Mouse (Mus musculus) intestine, embryonic 15.5 days (tissue): ENCODE measurements at regions not wholly inside any gene's neighbourhood (a gene's known extent, or its start where the extent isn't known, plus 50 kb on each side); places are given as distances from the start of the nearest gene placed in this dataset.
"Not testable (repeated sequence)": the region's sequence is repeated elsewhere in the genome, so short reads cannot be mapped to it uniquely, and the experiment has no call there.

Source experiments
- ATAC-seq: fragments of 200-750 bp; cut with Nextera tagmentation; 2 replicates; pipeline ENCODE4 v1.8.0; 2017; ENCODE audit warnings: moderate TSS enrichment, moderate library complexity
- H3K27ac ChIP-seq: fragments of 300-500 bp; sonication (generic); 2 replicates; pipeline ENCODE4 v1.5.1; 2015; ENCODE audit warnings: mild to moderate bottlenecking, inconsistent platforms
- H3K27me3 ChIP-seq: fragments of 300-500 bp; sonication (generic); replicated peaks from 2 replicates; pipeline ENCODE4 v1.6.1; 2015; ENCODE audit warnings: inconsistent platforms
- H3K36me3 ChIP-seq: fragments of 300-500 bp; sonication (generic); 2 replicates; pipeline ENCODE4 v1.6.1; 2015; ENCODE audit warnings: inconsistent platforms
- H3K4me1 ChIP-seq: fragments of 300-500 bp; sonication (generic); replicated peaks from 2 replicates; pipeline ENCODE4 v1.6.1; 2015; ENCODE audit warnings: inconsistent platforms
- H3K4me2 ChIP-seq: fragments of 300-500 bp; sonication (generic); replicated peaks from 2 replicates; pipeline ENCODE4 v1.6.1; 2015; ENCODE audit warnings: mild to moderate bottlenecking, inconsistent platforms
- H3K4me3 ChIP-seq: fragments of 300-500 bp; sonication (generic); replicated peaks from 2 replicates; pipeline ENCODE4 v1.5.1; 2015; ENCODE audit warnings: inconsistent platforms
- H3K9ac ChIP-seq: fragments of 300-500 bp; sonication (generic); 2 replicates; pipeline ENCODE4 v1.6.1; 2015; ENCODE audit warnings: inconsistent platforms
- H3K9me3 ChIP-seq: fragments of 300-500 bp; sonication (generic); 2 replicates; pipeline ENCODE4 v1.6.1; 2016; ENCODE audit warnings: inconsistent platforms
- WGBS: fragments of 180-500 bp; shearing (Covaris S2); methylation state at CpG from one replicate; pipeline ENCODE4 v1.1.7; 2015; 5-methylcytosine and 5-hydroxymethylcytosine counted together

- ATAC-seq = no peak
Measured at GRCm38 (mm10) chr8:112283316-112283715, 268.5 kb upstream of the Gm6793 start.

GRCm38 (mm10) chr8:112269598-112269997, 254.8 kb upstream of the Gm6793 start:
- no peaks in the 10 kb centered on the region for H3K27me3 ChIP-seq
- H3K4me3 ChIP-seq = no peak overlapping the region
- H3K9me3 ChIP-seq = no peaks in the 10 kb centered on the region
- no peak overlapping the region for H3K27ac ChIP-seq
- H3K4me2 ChIP-seq = no peak overlapping the region
- no peaks in the 10 kb centered on the region for H3K4me1 ChIP-seq
- H3K9ac ChIP-seq = no peak overlapping the region
- ATAC-seq = no peak
- 69% methylated on average over 5 of the region's 5 CpGs for WGBS
- H3K36me3 ChIP-seq = no peaks in the 10 kb centered on the region

More at GRCm38 (mm10) chr8:112283316-112283715, 268.5 kb upstream of the Gm6793 start:
- no peaks in the 10 kb centered on the region for H3K27me3 ChIP-seq
- no peaks in the 10 kb centered on the region for H3K4me1 ChIP-seq
- no peak overlapping the region for H3K4me2 ChIP-seq
- H3K4me3 ChIP-seq = no peak overlapping the region
- H3K9me3 ChIP-seq = no peaks in the 10 kb centered on the region
- 85% methylated on average over 6 of the region's 6 CpGs for WGBS
- no peaks in the 10 kb centered on the region for H3K36me3 ChIP-seq
- no peak overlapping the region for H3K27ac ChIP-seq
- H3K9ac ChIP-seq = no peak overlapping the region

GRCm38 (mm10) chr8:112269214-112269566, 254.4 kb upstream of the Gm6793 start:
- Histone ChIP-seq H3K9ac (no peak overlapping the region), H3K4me2 (no peak overlapping the region), H3K36me3 (no peaks in the 10 kb centered on the region), H3K27ac (no peak overlapping the region), H3K4me1 (no peaks in the 10 kb centered on the region), H3K9me3 (no peaks in the 10 kb centered on the region), H3K27me3 (no peaks in the 10 kb centered on the region), H3K4me3 (no peak overlapping the region)
- no peak for ATAC-seq
- WGBS = 68% methylated on average over 8 of the region's 8 CpGs

GRCm38 (mm10) chr8:112268544-112269213, 253.8 kb upstream of the Gm6793 start:
- no peaks in the 10 kb centered on the region for H3K4me1 ChIP-seq
- H3K27me3 ChIP-seq = no peaks in the 10 kb centered on the region
- no peaks in the 10 kb centered on the region for H3K9me3 ChIP-seq
- H3K27ac ChIP-seq = no peak overlapping the region
- no peak overlapping the region for H3K4me3 ChIP-seq
- H3K4me2 ChIP-seq = no peak overlapping the region
- ATAC-seq = no peak
- WGBS = 78% methylated on average over 9 of the region's 9 CpGs
- no peak overlapping the region for H3K9ac ChIP-seq
- no peaks in the 10 kb centered on the region for H3K36me3 ChIP-seq

- Histone ChIP-seq H3K27ac (no peak overlapping the region), H3K36me3 (no peaks in the 10 kb centered on the region), H3K9me3 (no peaks in the 10 kb centered on the region), H3K4me3 (no peak overlapping the region), H3K9ac (no peak overlapping the region), H3K4me2 (0 out of 2 replicates have a peak overlapping the region, but pooled peaks have one; percentile 2), H3K4me1 (no peaks in the 10 kb centered on the region), H3K27me3 (no peaks in the 10 kb centered on the region)
- WGBS = 50% methylated on average over 13 of the region's 13 CpGs
- no peak for ATAC-seq
Measured at GRCm38 (mm10) chr8:112257922-112258475, 243.2 kb upstream of the Gm6793 start.

GRCm38 (mm10) chr8:112257311-112257894, 242.6 kb upstream of the Gm6793 start:
- Histone ChIP-seq H3K9ac (no peak overlapping the region), H3K36me3 (no peaks in the 10 kb centered on the region), H3K4me3 (no peak overlapping the region), H3K27ac (no peak overlapping the region), H3K4me1 (no peaks in the 10 kb centered on the region), H3K4me2 (0 out of 2 replicates have a peak overlapping the region, but pooled peaks have one; percentile 2), H3K27me3 (no peaks in the 10 kb centered on the region), H3K9me3 (no peaks in the 10 kb centered on the region)
- 20% methylated on average over 18 of the region's 18 CpGs for WGBS
- ATAC-seq = no peak

GRCm38 (mm10) chr8:112246629-112247028, 231.8 kb upstream of the Gm6793 start:
- H3K4me2 ChIP-seq, ATAC-seq, H3K9ac ChIP-seq, H3K4me3 ChIP-seq, H3K4me1 ChIP-seq, H3K36me3 ChIP-seq, H3K9me3 ChIP-seq, H3K27me3 ChIP-seq, H3K27ac ChIP-seq: not testable (repeated sequence)
- WGBS = 88% methylated on average over 2 of the region's 2 CpGs

- H3K9me3 ChIP-seq = no peaks in the 10 kb centered on the region
- WGBS = 60% methylated on average over 9 of the region's 9 CpGs
Measured at GRCm38 (mm10) chr8:112238681-112239080, 223.8 kb upstream of the Gm6793 start.

GRCm38 (mm10) chr8:112236751-112237150, 221.9 kb upstream of the Gm6793 start:
- WGBS = 92% methylated on average over 19 of the region's 19 CpGs
- not testable (repeated sequence) for H3K27ac ChIP-seq, H3K9me3 ChIP-seq, H3K4me1 ChIP-seq, H3K36me3 ChIP-seq, H3K9ac ChIP-seq, H3K4me3 ChIP-seq, H3K4me2 ChIP-seq, H3K27me3 ChIP-seq, ATAC-seq

More at GRCm38 (mm10) chr8:112238681-112239080, 223.8 kb upstream of the Gm6793 start:
- Histone ChIP-seq H3K4me3 (no peak overlapping the region), H3K4me2 (no peak overlapping the region), H3K36me3 (no peaks in the 10 kb centered on the region), H3K27ac (no peak overlapping the region), H3K9ac (no peak overlapping the region), H3K27me3 (no peaks in the 10 kb centered on the region), H3K4me1 (no peaks in the 10 kb centered on the region)
- no peak for ATAC-seq

- Histone ChIP-seq H3K9me3 (no peaks in the 10 kb centered on the region), H3K36me3 (no peaks in the 10 kb centered on the region), H3K27ac (no peak overlapping the region), H3K27me3 (no peaks in the 10 kb centered on the region), H3K4me1 (no peaks in the 10 kb centered on the region), H3K9ac (no peak overlapping the region), H3K4me2 (no peak overlapping the region), H3K4me3 (no peak overlapping the region)
- no peak for ATAC-seq
- WGBS = 78% methylated on average over 6 of the region's 6 CpGs
Measured at GRCm38 (mm10) chr8:112219656-112220055, 204.8 kb upstream of the Gm6793 start.

- Histone ChIP-seq H3K9ac (no peak overlapping the region), H3K27ac (no peak overlapping the region), H3K4me1 (no peaks in the 10 kb centered on the region), H3K9me3 (no peaks in the 10 kb centered on the region), H3K36me3 (no peaks in the 10 kb centered on the region), H3K4me3 (no peak overlapping the region), H3K4me2 (no peak overlapping the region), H3K27me3 (no peaks in the 10 kb centered on the region)
- ATAC-seq = no peak
- WGBS = 88% methylated on average over 5 of the region's 5 CpGs
Measured at GRCm38 (mm10) chr8:112212170-112212569, 197.3 kb upstream of the Gm6793 start.

- Histone ChIP-seq H3K27ac (no peak overlapping the region), H3K4me1 (no peaks in the 10 kb centered on the region), H3K9ac (no peak overlapping the region), H3K27me3 (no peaks in the 10 kb centered on the region), H3K4me2 (no peak overlapping the region), H3K36me3 (no peaks in the 10 kb centered on the region), H3K9me3 (no peaks in the 10 kb centered on the region), H3K4me3 (no peak overlapping the region)
- ATAC-seq = no peak
- 43% methylated on average over 1 of the region's 1 CpGs for WGBS
Measured at GRCm38 (mm10) chr8:112196423-112196822, 181.6 kb upstream of the Gm6793 start.

- no peak overlapping the region for H3K4me3 ChIP-seq
- H3K4me1 ChIP-seq = no peaks in the 10 kb centered on the region
- no peak for ATAC-seq
- no peak overlapping the region for H3K9ac ChIP-seq
- no peak overlapping the region for H3K4me2 ChIP-seq
- H3K36me3 ChIP-seq = no peaks in the 10 kb centered on the region
- WGBS = 46% methylated on average over 2 of the region's 2 CpGs
- no peaks in the 10 kb centered on the region for H3K9me3 ChIP-seq
- H3K27me3 ChIP-seq = no peaks in the 10 kb centered on the region
- no peak overlapping the region for H3K27ac ChIP-seq
Measured at GRCm38 (mm10) chr8:112195880-112196279, 181.0 kb upstream of the Gm6793 start.
